ENCODE assay signal across 8 mouse cellular contexts in genomic region chr5:35088785-35089613, GRCm38 (mm10). TPM values are rescaled to one million over a fixed set of nuclear protein-coding genes. Genes with fewer than 3 reads are reported as not detected.
A peak's percentile ranks its signal among the peaks of the same experiment; 100 is the strongest.
DNase-seq lines count a peak whose midpoint lies in the region; ATAC-seq lines count a peak whose summit lies in the region.

No protein-coding gene starts in this region.

- no peaks in the 10 kb centered on the region for H3K9me3 ChIP-seq in intestine, embryonic 14.5 days (ENCODE audit: control insufficient read depth, low read length)
- H3K9me3 ChIP-seq in intestine, embryonic 15.5 days, result no peaks in the 10 kb centered on the region
- H3K9me3 ChIP-seq in embryonic facial prominence, embryonic 15.5 days (replicated peaks), result no peaks in the 10 kb centered on the region
- no peaks in the 10 kb centered on the region for H3K9me3 ChIP-seq in liver, embryonic 12.5 days (replicated peaks)

- H3K9ac ChIP-seq in intestine, embryonic 14.5 days (ENCODE audit: low read length), result no peak overlapping the region
- H3K9ac ChIP-seq in intestine, embryonic 15.5 days, result no peak overlapping the region
- no peak overlapping the region for H3K9ac ChIP-seq in embryonic facial prominence, embryonic 15.5 days
- no peak overlapping the region for H3K9ac ChIP-seq in liver, embryonic 12.5 days

- 64% methylated on average over 9 of the region's 9 CpGs for WGBS in intestine, embryonic 14.5 days
- 67% methylated on average over 9 of the region's 9 CpGs for WGBS in intestine, embryonic 15.5 days
- 63% methylated on average over 9 of the region's 9 CpGs for WGBS in embryonic facial prominence, embryonic 15.5 days
- WGBS in liver, embryonic 12.5 days (ENCODE audit: insufficient replicate concordance), result 55% methylated on average over 9 of the region's 9 CpGs

- peaks cover 27% of the 10 kb centered on the region for H3K36me3 ChIP-seq in intestine, embryonic 14.5 days (ENCODE audit: control insufficient read depth, insufficient read depth, low read length)
- H3K36me3 ChIP-seq in intestine, embryonic 15.5 days, result peaks cover 9% of the 10 kb centered on the region; the same call in 1 of the 2 replicates
- H3K36me3 ChIP-seq in embryonic facial prominence, embryonic 15.5 days, result peaks cover 31% of the 10 kb centered on the region
- H3K36me3 ChIP-seq in liver, embryonic 12.5 days, result peaks cover 34% of the 10 kb centered on the region

- peak; percentile 70 for DNase-seq in intestine, embryonic 14.5 days (ENCODE audit: low spot score)
- DNase-seq in adrenal gland, postnatal 36 days, result peak; percentile 90 to 91
- DNase-seq in kidney, postnatal 10 days, result peak; percentile 82
- DNase-seq in ovary, postnatal 10 days (ENCODE audit: low spot score), result peak; percentile 27
- DNase-seq in thymus, postnatal 10 days (ENCODE audit: low spot score in 2 of 2), result peak; percentile 38 to 70

- H3K4me2 ChIP-seq in intestine, embryonic 14.5 days (ENCODE audit: low read length), result no peak overlapping the region
- H3K4me2 ChIP-seq in intestine, embryonic 15.5 days (replicated peaks), result no peak overlapping the region
- no peak overlapping the region for H3K4me2 ChIP-seq in embryonic facial prominence, embryonic 15.5 days (replicated peaks)
- no peak overlapping the region for H3K4me2 ChIP-seq in liver, embryonic 12.5 days

- H3K27me3 ChIP-seq in intestine, embryonic 14.5 days (replicated peaks; ENCODE audit: control insufficient read depth, insufficient read depth, low read length), result no peaks in the 10 kb centered on the region
- H3K27me3 ChIP-seq in intestine, embryonic 15.5 days (replicated peaks), result no peaks in the 10 kb centered on the region; the same call in 1 of the 2 replicates
- H3K27me3 ChIP-seq in embryonic facial prominence, embryonic 15.5 days, result no peaks in the 10 kb centered on the region
- peaks cover 19% of the 10 kb centered on the region for H3K27me3 ChIP-seq in liver, embryonic 12.5 days (replicated peaks)

- no peak for ATAC-seq in intestine, embryonic 14.5 days (replicated peaks; ENCODE audit: low FRiP score, low TSS enrichment, low read depth)
- ATAC-seq in intestine, embryonic 15.5 days, result no peak
- 0 out of 2 replicates have a peak, but pooled peaks have one; percentile 39 for ATAC-seq in embryonic facial prominence, embryonic 15.5 days (ENCODE audit: insufficient number of reproducible peaks, low FRiP score, low TSS enrichment, low read depth)
- ATAC-seq in liver, embryonic 12.5 days, result 0 out of 2 replicates have a peak, but pooled peaks have one; percentile 41

- H3K27ac ChIP-seq in intestine, embryonic 14.5 days (ENCODE audit: low read depth), result no peak overlapping the region
- no peak overlapping the region for H3K27ac ChIP-seq in intestine, embryonic 15.5 days
- no peak overlapping the region for H3K27ac ChIP-seq in embryonic facial prominence, embryonic 15.5 days (replicated peaks)
- no peak overlapping the region for H3K27ac ChIP-seq in liver, embryonic 12.5 days

- no peaks in the 10 kb centered on the region for H3K4me1 ChIP-seq in intestine, embryonic 14.5 days (replicated peaks; ENCODE audit: control insufficient read depth, insufficient read depth, low read length)
- H3K4me1 ChIP-seq in intestine, embryonic 15.5 days (replicated peaks), result no peaks in the 10 kb centered on the region
- H3K4me1 ChIP-seq in embryonic facial prominence, embryonic 15.5 days, result no peaks in the 10 kb centered on the region
- H3K4me1 ChIP-seq in liver, embryonic 12.5 days, result peaks cover 4% of the 10 kb centered on the region; the same call in 1 of the 2 replicates

- H3K4me3 ChIP-seq in intestine, embryonic 14.5 days (ENCODE audit: low read depth, low read length), result no peak overlapping the region
- no peak overlapping the region for H3K4me3 ChIP-seq in intestine, embryonic 15.5 days (replicated peaks)
- no peak overlapping the region for H3K4me3 ChIP-seq in embryonic facial prominence, embryonic 15.5 days (replicated peaks)
- no peak overlapping the region for H3K4me3 ChIP-seq in liver, embryonic 12.5 days

RNA-seq across cellular contexts. Expression of gene Lrpap1, which starts 16.6 kb away (rescaled TPM):
- polyA plus RNA-seq in intestine, embryonic 14.5 days (2014; fragmentation: Nextera tagmentation; extraction: Ambion mirVana), result 107 and 117 TPM in 2 replicates
- polyA plus RNA-seq in intestine, embryonic 15.5 days (2015; fragmentation: Nextera tagmentation; extraction: Ambion mirVana), result 90.3 and 94.7 TPM in 2 replicates
- total RNA-seq in adrenal gland, postnatal 36 days (2021), result 100 to 1,000 TPM; 110 to 120 TPM
- polyA plus RNA-seq in embryonic facial prominence, embryonic 15.5 days (2015; fragmentation: Nextera tagmentation; extraction: Ambion mirVana), result 127 and 132 TPM in 2 replicates
- polyA plus RNA-seq in liver, embryonic 12.5 days (2016; fragmentation: Nextera tagmentation; extraction: Ambion mirVana), result 77.1 and 78.4 TPM in 2 replicates

RNA-seq across cellular contexts. Expression of gene Dok7, which starts 32.4 kb away (rescaled TPM):
- polyA plus RNA-seq in intestine, embryonic 14.5 days (2014; fragmentation: Nextera tagmentation; extraction: Ambion mirVana), result 0.86 and 1.4 TPM in 2 replicates
- 1.3 TPM in 2 replicates for polyA plus RNA-seq in intestine, embryonic 15.5 days (2015; fragmentation: Nextera tagmentation; extraction: Ambion mirVana)
- 10 to 100 TPM; 10.6 to 20.9 TPM for total RNA-seq in adrenal gland, postnatal 36 days (2021)
- 9.6 and 11.1 TPM in 2 replicates for polyA plus RNA-seq in embryonic facial prominence, embryonic 15.5 days (2015; fragmentation: Nextera tagmentation; extraction: Ambion mirVana)
- 0.07 TPM in 1 of 2 replicates, not detected in the other for polyA plus RNA-seq in liver, embryonic 12.5 days (2016; fragmentation: Nextera tagmentation; extraction: Ambion mirVana)

RNA-seq across cellular contexts. Expression of gene Hgfac, which starts 47.7 kb away (rescaled TPM):
- polyA plus RNA-seq in intestine, embryonic 14.5 days (2014; fragmentation: Nextera tagmentation; extraction: Ambion mirVana), result 1.3 and 1.7 TPM in 2 replicates
- 4.9 and 11.8 TPM in 2 replicates for polyA plus RNA-seq in intestine, embryonic 15.5 days (2015; fragmentation: Nextera tagmentation; extraction: Ambion mirVana)
- 1 to 10 TPM in 1 of 2 experiments, under 1 TPM in 1; 0.96 to 1.2 TPM for total RNA-seq in adrenal gland, postnatal 36 days (2021)
- 0.29 and 0.71 TPM in 2 replicates for polyA plus RNA-seq in embryonic facial prominence, embryonic 15.5 days (2015; fragmentation: Nextera tagmentation; extraction: Ambion mirVana)
- polyA plus RNA-seq in liver, embryonic 12.5 days (2016; fragmentation: Nextera tagmentation; extraction: Ambion mirVana), result 43.3 and 44.1 TPM in 2 replicates

Comparison
In these comparisons a context has a peak if more than half of its experiments do, and no peak if none do; other contexts are left out.
1. ATAC-seq: peak in embryonic facial prominence, embryonic 15.5 days (single experiment) and liver, embryonic 12.5 days (single experiment); none in intestine, embryonic 14.5 days (single experiment) and intestine, embryonic 15.5 days (single experiment).
2. DNase-seq: peak in every context shown above with its lines; median percentile 90 in adrenal gland, postnatal 36 days; 82 in kidney, postnatal 10 days; 70 in intestine, embryonic 14.5 days; 54 in thymus, postnatal 10 days; 27 in ovary, postnatal 10 days.